Mouse (Mus musculus): Measurements from ENCODE around the gene Tnrc6c.

DNA sequence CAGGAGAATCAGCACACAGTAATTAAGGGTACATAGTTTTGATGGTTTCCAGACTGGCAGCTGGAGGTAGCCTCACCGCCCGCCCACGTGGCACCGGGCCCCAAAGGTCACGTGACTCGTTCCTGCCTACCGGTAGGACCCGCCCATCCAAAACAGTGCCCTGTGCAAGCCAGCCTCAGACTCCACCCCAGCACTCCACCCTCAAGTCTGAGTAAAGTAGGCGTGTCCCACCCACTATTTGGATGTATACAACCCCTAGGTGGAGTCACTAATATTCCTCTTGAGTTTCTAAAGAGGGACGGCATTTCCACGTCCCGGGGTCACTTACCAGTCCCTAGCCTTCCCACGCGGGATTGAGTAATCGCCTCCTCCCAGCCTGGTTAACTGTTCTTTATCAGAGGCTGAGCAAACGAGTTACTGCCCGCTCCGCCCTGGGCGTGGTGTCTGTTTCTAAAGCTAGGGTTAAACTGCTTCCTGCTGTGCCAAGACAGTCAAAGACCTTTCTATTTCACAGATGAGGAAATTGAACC is 126.6 kb downstream of the Tnrc6c start:
- 0 out of 2 replicates have a peak, but pooled peaks have one; percentile 26 for TF ChIP-seq ZMIZ1 (IDR thresholded peaks at IDR 0.05; ENCODE audit: low read depth, low read length)
- 0 out of 4 replicates have a peak, but pooled peaks of 1 of the 2 experiments have one; percentile 23 for TF ChIP-seq CTCF (conservative IDR thresholded peaks at IDR 0.05 in 1 of 2, IDR thresholded peaks at IDR 0.05 in 1 of 2; ENCODE audit: low read depth in 2 of 2, low read length in 2 of 2)
- TF ChIP-seq ZNF384 (IDR thresholded peaks at IDR 0.05; ENCODE audit: low read depth, low read length) = no peak
- TF ChIP-seq ZKSCAN1 (IDR thresholded peaks at IDR 0.05; ENCODE audit: borderline replicate concordance, low read depth, low read length) = no peak
- TF ChIP-seq POLR2A (IDR thresholded peaks at IDR 0.05; ENCODE audit: low read depth, low read length) = peak; percentile 53
- TF ChIP-seq MXI1 (IDR thresholded peaks at IDR 0.05; ENCODE audit: low read depth, low read length) = peak; percentile 100
- TF ChIP-seq CHD1 (IDR thresholded peaks at IDR 0.05; ENCODE audit: low read depth, low read length) = no peak
- no peak for TF ChIP-seq MAFK (IDR thresholded peaks at IDR 0.05; ENCODE audit: insufficient replicate concordance, low read length)
- no peak for TF ChIP-seq RCOR1 (conservative IDR thresholded peaks at IDR 0.05; ENCODE audit: low read depth, low read length)
- TF ChIP-seq ETS1 (conservative IDR thresholded peaks at IDR 0.05; ENCODE audit: low read depth, low read length) = 0 out of 2 replicates have a peak, but pooled peaks have one; percentile 4
- peak; percentile 96 for TF ChIP-seq BHLHE40 (IDR thresholded peaks at IDR 0.05; ENCODE audit: low read depth, low read length)
- peak; percentile 6; the same call in 1 of the 2 replicates for TF ChIP-seq EP300 (IDR thresholded peaks at IDR 0.05; ENCODE audit: low read length)
